Mouse (Mus musculus) right cerebral cortex, adult 18-20 months (tissue): ENCODE results near the gene Mogat2.

Experiments used
- DNase-seq: peaks from one replicate; pipeline ENCODE4 v3.0.0; 2022; ENCODE audit warnings: mixed read lengths

Gene Mogat2

GRCm38 (mm10) chr7:99234916-99235315 lies 3.5 kb downstream of the Mogat2 start:
- DNase-seq = no peak

GRCm38 (mm10) chr7:99232571-99232970 lies 5.8 kb downstream of the Mogat2 start:
- no peak for DNase-seq

- DNase-seq = no peak
Observed at GRCm38 (mm10) chr7:99230061-99230747, 8.2 kb downstream of the Mogat2 start.

- DNase-seq = peak; percentile 21
Observed at GRCm38 (mm10) chr7:99229411-99229810, 9.0 kb downstream of the Mogat2 start.

GRCm38 (mm10) chr7:99228825-99229224 lies 9.6 kb downstream of the Mogat2 start:
- DNase-seq = no peak

GRCm38 (mm10) chr7:99227267-99227666 lies 11.2 kb downstream of the Mogat2 start:
- no peak for DNase-seq

GRCm38 (mm10) chr7:99226662-99227061 lies 11.8 kb downstream of the Mogat2 start:
- no peak for DNase-seq

- no peak for DNase-seq
Observed at GRCm38 (mm10) chr7:99225421-99225820, 13.0 kb downstream of the Mogat2 start.

- DNase-seq = no peak
Observed at GRCm38 (mm10) chr7:99224648-99225190, 13.7 kb downstream of the Mogat2 start.

- no peak for DNase-seq
Observed at GRCm38 (mm10) chr7:99224225-99224624, 14.2 kb downstream of the Mogat2 start.

GRCm38 (mm10) chr7:99217338-99218074 lies 20.9 kb downstream of the Mogat2 start:
- DNase-seq = peak; percentile 27

- DNase-seq = no peak
Observed at GRCm38 (mm10) chr7:99215347-99215855, 23.0 kb downstream of the Mogat2 start.

GRCm38 (mm10) chr7:99214621-99215185 lies 23.7 kb downstream of the Mogat2 start:
- no peak for DNase-seq

GRCm38 (mm10) chr7:99213686-99214085 lies 24.7 kb downstream of the Mogat2 start:
- DNase-seq = no peak

GRCm38 (mm10) chr7:99213056-99213455 lies 25.4 kb downstream of the Mogat2 start:
- DNase-seq = no peak

- no peak for DNase-seq
Observed at GRCm38 (mm10) chr7:99208704-99209103, 29.7 kb downstream of the Mogat2 start.

GRCm38 (mm10) chr7:99206364-99206763 lies 32.1 kb downstream of the Mogat2 start:
- DNase-seq = no peak

- DNase-seq = no peak
Observed at GRCm38 (mm10) chr7:99202163-99202562, 36.3 kb downstream of the Mogat2 start.

GRCm38 (mm10) chr7:99200290-99200689 lies 38.1 kb downstream of the Mogat2 start:
- no peak for DNase-seq

- DNase-seq = no peak
Observed at GRCm38 (mm10) chr7:99199451-99200175, 38.8 kb downstream of the Mogat2 start.

GRCm38 (mm10) chr7:99198811-99199210 lies 39.6 kb downstream of the Mogat2 start:
- DNase-seq = no peak

GRCm38 (mm10) chr7:99194511-99194910 lies 43.9 kb downstream of the Mogat2 start:
- DNase-seq = no peak

- DNase-seq = no peak
Observed at GRCm38 (mm10) chr7:99193926-99194325, 44.5 kb downstream of the Mogat2 start.
